Mouse (Mus musculus) MN1 (cell line): ENCODE data around the gene Ift80.
"Not testable (repeated sequence)": the region's sequence is repeated elsewhere in the genome, so short reads cannot be mapped to it uniquely, and the experiment has no call there.

Source experiments
- DNase-seq: peaks from one replicate; pipeline ENCODE4 v3.0.0-alpha.2; 2016; ENCODE audit warnings: low spot score

The Ift80 gene

DNA sequence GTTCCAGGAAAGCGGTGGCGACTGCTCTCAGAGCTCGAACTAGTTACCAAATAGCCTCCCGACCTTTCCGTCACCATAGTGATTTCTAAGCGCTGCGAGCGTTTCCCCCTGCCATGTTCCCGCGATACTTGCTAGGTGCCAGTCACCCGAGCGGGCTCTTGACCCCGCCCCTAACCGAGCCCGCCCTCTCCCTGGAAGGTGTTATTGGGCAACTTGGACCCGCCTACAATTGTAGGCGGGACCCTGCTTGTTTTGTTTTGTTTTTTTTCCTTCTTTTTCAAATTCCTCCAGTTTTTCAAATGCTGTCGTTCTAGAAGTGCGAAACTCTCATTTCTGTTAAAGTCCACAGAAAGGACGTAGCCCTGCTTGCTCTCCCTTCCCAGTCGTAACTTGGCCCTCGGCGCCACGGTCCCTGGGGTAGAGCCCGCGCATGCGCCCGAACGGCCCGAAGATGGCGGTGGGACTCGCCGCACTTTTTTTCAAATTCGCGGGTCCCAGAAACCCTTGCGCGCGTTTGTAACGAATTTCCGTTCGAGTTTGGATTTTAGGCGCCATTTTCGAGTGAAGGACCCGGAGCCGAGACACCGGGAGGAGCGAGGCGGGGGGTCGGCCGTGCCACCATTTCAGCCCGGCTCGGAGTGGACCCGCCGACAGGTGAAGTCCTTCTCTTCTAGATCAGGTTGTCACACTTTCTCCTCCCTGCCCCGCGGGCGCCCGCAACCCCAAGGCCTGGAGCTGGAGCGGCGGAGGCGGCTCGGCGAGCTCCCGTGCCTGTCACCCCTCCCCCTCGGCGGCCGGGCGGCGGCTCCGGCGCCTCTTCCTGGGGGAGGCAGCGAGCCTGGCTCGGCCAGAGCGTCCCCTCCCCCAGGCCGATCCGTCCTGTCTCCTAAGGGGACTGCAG is at the start of gene Ift80, which contains the start of gene Smc4:
TSS of gene Ift80 (minus strand) at position 134 of the 901 bp plus-strand sequence.
TSS of gene Smc4 (plus strand) at position 302 of the 901 bp plus-strand sequence.
- DNase-seq = peak; percentile 99

DNA sequence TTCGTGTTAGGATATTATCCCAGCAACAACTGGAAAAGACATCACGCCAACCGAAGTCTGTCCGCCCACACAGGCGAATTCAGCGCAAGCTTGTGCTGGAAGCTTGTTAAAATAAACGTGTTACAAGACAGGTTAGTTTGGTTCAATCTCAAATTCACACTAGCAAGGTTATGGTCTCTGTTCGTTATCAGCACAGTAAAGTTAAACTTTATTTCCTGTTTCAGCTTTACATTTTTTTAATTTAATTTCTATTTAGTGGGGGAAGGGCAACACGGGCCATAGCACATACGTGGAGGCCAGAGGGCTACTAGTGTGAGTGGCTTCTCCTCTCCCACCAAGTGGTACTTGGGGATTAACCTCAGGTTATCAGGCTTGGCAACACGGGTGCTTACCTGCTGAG is 47.5 kb upstream of the Ift80 start:
- DNase-seq = no peak

DNA sequence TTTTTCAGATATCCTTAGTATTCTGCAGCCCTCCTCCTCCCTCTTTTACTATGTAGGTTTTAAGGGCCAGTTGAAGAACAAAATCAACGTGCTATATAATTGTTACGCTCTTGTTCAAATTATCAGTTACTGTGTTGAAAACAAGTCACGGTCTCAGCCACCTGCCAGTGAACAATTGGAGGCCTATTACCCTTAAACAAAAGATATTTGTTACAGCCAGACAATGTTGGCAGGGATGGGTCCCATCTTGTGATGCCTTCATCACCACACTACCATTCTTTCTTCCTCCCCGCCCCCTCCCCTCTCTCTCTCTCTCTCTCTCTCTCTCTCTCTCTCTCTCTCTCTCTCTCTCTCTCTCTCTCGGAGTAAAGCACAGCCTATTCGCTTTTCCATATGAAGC is 44.6 kb upstream of the Ift80 start:
- no peak for DNase-seq

DNA sequence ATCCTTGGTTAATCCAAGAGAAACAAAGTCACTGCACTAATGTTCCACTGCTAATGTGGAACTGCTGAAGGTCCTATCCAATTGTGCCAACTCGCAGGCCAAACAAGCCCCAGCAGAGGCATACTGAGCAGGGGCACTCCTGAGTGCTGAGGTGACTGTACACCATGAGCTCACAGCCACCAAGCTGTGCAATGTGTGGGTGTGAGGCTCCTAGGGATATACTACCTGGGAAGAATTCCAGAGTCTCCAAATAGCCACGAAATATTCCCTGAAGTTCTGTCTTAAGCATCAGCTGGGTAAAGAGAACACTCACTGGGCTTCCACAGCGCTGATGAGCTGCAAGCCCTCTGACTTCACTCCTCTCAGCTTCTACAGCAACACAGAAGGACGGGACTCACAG is 43.3 kb upstream of the Ift80 start:
- no peak for DNase-seq

DNA sequence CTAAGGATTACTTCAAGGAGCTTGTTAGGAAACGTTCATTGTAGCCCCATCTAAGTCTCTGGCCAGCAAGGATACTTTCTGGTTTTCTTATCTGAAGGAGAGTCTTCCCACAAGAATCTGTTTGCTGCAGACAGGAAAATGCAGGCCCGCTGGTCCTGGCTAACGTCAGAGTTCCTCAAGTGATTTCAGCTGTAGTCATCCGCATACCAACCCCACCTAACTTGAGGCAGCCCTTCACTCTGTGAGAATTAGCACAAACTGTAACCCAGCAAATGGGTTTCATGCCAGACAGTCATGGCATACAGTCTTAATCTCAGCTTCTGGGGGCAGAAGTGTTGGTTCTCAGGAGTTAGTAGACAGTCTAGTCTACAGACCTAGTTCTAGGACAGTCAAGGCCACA is 42.1 kb upstream of the Ift80 start:
- peak; percentile 33 for DNase-seq

DNA sequence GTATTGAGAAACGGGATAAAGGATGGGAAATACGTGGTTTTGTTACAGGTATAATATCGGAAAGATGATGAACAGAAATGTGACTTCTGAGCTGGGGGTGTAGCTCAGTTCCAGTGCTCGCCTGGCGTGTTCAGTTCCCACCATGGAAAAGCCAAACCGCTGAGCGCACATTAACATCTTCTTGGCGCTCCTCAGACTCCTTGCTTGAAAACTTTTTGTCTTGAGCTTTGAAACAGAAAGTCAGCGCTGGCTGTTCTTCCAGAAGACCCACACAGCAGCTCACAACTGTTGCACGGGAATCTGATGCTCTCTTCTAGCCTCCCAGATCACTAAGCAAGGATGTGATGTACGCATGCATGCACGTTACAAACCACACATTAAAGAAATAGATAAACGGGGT is 41.4 kb upstream of the Ift80 start:
- no peak for DNase-seq

DNA sequence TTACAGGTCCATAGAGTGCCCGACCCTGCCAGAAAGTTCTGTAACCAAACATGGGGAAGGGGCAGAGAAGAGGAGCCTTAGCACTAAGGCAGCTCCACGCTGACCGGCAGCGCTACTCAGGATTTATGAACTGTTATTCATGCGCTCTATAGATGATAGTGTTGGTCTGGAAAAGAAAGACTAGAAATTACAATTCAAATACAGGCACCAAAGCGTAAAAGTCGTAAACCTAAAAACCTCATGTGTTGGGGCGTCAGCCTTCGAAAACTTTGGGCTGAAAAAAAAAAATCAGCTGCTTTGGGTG is 41.0 kb upstream of the Ift80 start:
- no peak for DNase-seq

DNA sequence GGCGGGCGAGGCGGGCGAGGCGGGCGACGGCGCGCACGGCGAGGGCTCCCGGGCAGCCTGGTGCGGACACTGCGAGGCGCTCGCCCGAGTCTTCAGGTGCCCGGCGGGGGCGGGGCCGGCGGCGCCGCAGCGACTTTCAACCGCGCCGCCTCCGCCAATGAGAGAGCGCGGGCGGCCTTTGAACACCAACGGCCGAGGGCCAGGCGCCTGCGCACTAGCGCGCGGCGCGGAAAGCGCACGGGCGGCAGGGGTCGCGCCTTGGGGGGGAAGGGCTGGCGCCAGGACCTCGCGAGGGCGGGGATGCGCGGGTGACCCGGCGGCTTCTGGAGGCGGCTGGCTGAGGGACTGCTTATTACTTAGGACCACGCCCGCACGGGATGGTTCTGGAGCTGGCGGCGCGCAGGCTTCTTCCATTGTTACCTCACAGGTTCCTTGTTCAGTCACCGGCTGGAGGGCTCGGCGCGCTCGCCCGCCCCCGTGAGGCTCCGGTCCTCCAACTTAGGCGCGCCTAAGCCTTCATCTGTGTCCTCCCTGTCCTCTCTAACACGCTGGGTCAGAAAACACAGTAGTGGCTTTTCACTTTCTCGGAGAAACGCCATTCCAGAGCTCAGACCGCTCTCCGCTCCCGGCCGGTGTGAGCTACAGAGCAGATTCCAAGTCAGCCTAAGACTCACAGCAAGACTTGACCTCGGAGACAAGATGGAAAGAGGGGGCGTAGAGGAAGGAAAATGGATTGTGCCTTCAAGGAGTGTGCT is 40.5 kb upstream of the Ift80 start, which contains the start of gene Trim59:
TSS of gene Trim59 (minus strand) at position 111 of the 755 bp plus-strand sequence.
- DNase-seq = peak; percentile 96

DNA sequence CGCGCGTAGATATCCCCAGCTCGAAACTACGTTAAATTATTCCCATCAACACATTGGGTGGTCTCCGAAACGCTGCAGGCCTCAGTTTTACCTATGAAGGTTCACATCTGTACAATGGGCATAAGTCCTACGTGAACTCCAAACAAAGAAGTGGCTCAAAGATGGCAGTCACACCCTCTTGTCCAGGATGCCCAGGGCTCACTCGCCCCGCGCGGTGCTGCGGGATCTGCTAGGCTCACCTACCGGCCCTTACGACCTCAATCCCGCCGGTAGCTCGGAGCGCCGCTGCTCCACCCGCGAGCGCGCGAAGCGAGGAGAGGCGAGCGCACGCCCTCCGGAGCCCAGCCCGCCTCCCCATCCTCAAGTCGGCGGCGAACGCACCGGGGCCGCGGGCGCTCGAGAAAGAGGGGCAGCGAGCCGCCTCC is 39.8 kb upstream of the Ift80 start:
- DNase-seq = peak; percentile 67

DNA sequence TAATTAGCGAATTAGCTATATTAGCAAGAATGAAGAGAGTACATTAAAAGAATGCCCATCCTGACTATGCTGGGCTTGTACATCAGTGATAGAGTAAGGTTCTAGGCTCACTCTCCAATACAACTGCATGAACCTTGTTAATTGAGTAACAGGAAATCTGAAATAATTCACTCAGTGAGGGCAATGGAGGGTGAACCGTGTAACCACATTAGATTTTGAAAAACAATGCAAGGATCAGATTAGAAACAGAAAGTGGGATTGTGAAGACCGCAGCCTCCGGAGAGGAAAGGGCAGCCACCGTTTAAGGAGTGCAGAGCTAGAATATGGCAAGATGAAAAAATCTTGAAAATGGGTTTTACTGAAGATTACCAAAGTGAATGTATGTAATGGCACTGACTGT is 36.9 kb upstream of the Ift80 start:
- peak; percentile 40 for DNase-seq

DNA sequence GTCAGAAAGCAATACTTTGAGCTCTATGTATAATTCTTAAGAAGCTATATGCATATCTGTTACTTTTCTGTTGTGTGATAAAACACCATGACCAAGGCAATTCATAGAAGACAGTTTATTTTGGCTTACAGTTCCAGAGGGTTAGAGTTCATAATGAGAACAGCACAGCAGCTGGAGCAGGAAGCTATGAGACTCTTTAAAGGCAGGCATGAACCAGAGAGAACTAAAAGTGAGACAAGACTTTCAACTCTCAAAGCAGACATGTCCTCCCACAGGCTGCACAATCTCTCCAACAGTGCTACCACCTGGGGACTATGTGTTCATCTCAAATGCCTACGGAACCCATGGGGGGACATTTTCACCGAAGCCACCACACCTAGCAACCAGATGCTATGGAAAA is 35.7 kb upstream of the Ift80 start:
- DNase-seq = no peak

DNA sequence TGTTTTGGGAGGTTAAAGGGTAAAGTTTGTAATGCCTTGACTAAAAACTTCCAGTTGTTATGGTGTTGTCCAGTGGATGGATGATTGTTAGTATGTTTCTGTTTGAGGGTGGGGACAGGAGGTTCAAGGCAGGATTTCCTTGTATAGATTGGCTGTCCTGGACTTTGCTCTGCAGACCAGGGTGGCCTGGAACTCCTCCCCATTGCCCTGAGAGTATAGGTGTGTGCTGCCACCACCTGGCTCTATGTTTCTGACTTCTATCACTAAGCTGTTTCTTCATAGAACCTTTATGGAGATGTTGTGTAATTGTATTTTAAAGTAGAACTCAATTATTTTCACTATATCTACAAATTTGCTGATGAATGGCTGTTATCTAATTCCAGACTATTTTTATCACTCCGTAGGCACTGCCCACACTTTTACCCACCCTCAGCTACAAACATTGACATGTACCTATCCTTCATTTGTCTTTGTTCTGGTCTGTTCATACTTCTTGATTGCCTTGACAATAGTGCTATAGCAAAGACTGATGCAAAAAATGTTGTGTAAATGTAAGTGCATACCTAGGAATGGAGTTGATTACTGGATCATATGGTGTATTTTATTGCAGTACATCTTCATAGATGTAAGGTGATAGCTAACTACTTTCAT is 21.9 kb upstream of the Ift80 start:
- DNase-seq = no peak

DNA sequence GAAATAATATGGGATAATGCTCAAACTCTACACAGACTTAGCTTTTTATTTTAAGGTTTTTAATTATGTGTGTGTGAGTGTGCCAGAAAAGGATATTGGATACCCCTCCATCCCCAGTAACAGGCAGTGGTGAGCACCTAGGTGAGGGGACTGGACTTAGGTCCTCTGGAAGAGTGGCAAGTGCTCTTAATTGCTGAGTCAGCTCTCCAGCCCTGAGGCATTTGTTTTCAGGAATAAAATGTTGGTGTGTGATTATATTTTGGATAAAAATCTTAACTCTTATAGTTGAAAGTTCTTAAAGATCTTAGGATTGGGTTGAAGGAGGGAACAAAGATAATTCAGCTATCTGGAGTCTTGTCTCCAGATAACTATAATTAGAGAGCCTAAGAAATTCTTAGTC is 16.4 kb upstream of the Ift80 start:
- no peak for DNase-seq

DNA sequence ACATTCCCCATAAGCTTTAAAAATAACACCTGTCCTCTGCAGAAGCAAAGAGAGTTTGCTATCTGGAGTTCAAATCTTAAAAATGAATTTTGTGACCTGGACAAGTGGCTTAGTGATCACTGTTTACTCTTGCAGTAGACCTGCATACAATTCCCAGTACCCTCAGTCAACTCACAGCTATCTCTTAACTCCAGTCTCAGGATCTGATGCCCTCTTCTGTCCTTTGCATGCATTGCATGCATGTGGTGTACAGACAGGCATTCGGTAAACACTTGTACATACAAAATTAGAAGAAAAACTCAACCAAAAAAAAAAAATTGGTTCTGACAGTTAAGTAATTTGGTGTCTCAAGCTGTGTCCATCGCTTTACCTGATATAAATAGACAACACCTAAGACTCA is 15.9 kb upstream of the Ift80 start:
- no peak for DNase-seq

DNA sequence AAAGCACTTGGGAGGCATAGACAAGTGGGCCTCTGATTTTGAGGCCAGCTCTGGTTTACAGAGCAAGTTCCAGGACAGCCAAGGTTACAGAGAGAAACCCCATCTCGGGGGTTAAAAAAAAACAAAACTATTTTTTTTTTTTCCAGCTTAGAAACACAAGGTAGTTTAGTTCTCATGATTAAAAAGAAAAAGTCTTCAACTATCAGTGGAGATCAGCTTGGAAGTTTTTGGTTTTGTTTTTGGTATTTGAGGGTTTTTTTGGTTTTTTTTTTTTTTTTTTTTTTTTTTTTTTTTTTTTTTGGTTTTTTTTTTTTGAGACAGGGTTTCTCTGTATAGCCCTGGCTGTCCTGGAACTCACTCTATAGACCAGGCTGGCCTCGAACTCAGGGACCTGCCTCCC is 14.3 kb upstream of the Ift80 start:
- DNase-seq = not testable (repeated sequence)

DNA sequence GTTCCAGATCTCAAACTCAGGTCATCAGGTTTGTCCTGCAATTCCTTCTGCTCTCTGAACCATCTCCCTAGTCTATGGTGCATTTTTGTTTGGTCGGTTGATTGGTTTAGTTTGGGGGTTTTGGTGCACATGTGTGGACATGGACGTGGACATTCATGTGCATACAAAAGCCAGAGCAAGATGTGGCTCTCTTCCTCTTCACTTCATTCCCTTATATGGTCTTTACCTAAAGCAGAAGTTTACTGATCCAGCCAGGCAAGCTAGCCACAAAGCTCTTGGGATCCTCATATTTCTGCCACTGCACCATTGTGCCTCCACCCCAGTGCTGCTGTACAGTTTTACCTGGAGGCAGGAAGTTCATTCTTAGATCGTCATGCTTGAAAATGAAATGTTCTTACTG is 12.8 kb upstream of the Ift80 start:
- no peak for DNase-seq

DNA sequence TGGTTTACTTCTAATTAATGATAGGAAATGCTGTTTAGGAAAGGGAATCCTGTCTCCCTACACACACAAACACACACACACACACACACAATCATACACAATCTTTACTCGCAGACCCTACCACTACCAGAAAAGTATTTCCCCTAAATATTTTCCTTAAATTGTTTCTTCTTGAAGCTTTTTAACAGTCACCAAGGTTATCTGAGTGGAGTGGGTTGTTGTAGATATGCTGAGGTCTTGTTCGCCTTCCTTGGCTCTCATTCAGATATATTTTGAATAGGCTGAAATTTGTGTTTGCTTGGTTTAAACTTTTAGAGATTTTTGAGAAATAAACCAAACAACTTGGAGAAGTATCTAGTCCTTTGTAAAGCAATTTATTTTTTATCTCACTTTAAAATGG is 4.5 kb upstream of the Ift80 start:
- no peak for DNase-seq

DNA sequence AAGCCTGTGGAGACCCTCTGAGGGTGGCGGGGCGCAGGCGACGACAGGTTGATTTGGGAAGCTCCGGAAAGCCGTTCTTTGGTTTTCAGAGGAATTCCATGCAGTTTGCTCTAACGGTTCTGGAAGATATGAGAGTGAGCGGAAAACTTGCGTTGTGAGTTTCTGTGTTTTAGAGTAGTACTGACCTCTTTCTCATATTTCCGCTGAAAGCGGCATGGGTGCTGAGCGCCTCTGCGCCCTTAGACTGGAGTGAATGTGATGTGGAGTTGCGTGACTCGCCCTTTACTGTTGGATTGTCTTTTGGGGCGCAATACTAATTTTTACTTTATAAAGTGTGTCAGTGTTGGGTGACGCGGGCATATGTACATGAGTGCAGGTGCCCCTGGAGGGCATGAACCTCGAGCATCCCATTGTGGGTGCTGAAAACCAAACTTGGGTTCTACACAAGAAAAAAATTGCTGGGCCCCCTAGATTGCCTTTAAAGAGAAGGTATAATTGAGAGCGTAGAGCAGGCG is 1.9 kb upstream of the Ift80 start:
- no peak for DNase-seq

DNA sequence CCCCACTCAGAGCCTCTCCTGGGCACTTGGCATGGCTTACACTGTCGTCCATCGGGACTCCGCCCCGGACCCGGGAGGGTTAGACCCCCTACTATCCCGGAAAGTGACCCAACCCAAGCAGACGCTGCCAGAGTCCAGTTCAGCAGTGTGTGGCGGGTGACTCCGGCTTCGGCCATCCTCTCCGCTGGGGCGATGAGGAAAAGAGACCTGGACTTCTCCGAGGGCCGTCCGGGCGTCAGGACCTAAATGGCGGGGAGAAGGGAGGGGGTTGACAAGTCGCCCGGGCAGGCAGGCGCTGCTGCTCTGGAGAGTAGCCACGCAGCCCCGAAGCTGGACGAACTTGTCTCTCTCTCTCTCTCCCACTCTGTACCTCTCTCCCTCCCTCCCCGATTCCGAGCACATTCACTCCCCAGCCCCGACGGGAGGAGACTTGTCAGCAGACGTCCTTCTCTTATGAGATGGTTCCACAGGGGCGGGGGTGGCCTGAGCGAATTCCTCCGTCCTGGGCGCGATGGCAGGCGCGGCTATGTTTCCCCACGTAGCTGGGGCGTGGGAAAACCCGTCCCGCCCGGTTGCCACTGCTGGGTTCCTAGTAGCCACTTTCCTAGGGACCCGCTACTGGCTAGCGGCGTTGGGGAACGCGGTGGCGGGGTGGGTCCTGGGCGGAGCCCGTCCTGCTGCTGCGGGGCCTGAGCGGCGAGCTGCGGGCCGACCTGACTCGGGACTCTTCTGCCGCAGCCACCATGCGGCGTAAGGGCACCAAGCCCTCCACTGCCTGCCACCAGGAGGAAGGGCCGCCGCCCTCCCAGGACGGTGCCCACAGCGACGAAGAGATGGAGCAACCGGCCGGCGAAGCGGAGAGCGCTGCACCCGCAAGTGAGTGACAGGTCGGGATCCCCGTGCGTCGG is 1.2 kb upstream of the Ift80 start:
- DNase-seq = peak; percentile 80

DNA sequence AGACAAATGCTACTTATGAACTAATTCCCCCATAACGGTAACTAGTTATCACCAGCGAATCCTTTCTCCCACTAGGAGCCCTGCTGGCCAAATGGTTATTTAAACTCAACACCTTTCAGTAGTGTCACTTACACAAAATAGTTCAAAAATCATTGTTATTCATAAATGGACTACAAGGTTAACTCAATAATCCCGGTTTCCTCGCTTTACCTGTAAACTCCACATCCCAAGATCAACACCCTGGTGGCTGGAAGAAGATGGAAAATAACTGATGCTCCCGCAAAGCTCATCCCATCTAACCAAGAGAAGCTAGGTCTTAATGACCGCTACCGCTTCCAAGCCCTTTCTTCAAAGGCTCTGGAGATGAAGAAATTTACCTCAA is 324 bp downstream of the Ift80 start:
- DNase-seq = no peak

DNA sequence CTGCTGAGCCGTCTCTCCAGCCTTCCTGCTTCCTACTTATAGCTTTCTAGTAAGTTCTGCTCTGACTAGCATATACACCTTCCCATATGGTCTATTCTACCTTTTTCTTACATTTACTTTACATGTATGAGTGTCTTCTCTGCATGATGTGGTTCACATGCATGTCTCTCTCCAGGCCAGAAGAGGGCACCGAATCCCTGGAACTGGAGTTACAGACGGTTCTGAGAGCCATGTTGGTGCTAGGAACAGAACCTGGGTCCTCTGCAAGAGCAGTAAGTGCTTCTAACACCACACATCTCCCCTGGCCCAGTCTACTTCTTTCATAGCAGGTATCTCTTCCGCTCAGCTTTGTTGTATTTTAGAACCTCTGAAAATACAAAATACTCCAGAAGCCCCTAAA is 1.6 kb downstream of the Ift80 start:
- DNase-seq = no peak

DNA sequence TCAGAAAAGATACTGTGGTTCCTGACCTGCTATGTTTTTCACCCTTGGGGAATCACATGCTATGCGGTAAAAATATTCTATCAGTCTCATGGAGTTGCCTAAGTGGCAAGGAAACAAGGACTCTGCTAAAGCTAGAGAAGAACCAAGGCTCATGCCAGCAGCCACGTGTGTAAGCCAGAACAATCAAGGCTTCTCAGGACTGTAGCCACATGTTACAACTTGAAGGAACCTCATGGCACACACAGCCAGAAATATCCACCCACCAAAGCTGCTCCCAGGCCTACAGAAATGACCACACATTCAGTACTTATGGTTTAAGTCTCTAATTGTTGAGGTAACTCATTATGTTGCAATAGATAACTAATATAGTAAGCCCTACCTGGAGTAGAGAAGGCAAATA is 17.8 kb downstream of the Ift80 start:
- no peak for DNase-seq
